Mouse (Mus musculus): ENCODE measurements around the gene Nrp2.
A peak's percentile ranks its signal among the peaks of the same experiment; 100 is the strongest.

Gene Nrp2

GRCm38 (mm10) chr1:62751011-62752006 lies 48.2 kb downstream of the Nrp2 start:
- DNase-seq (ENCODE audit: low spot score in 2 of 2) = peak; percentile 54 to 59

- DNase-seq (ENCODE audit: low spot score in 2 of 2) = no peak
Observed at GRCm38 (mm10) chr1:62752055-62752454, 49.0 kb downstream of the Nrp2 start.

- no peak for DNase-seq (ENCODE audit: low spot score in 2 of 2)
Observed at GRCm38 (mm10) chr1:62752661-62753333, 49.7 kb downstream of the Nrp2 start.

- DNase-seq (ENCODE audit: low spot score in 2 of 2) = no peak
Observed at GRCm38 (mm10) chr1:62754066-62754835, 51.2 kb downstream of the Nrp2 start.

GRCm38 (mm10) chr1:62760086-62760485 lies 57.0 kb downstream of the Nrp2 start:
- no peak for DNase-seq (ENCODE audit: low spot score in 2 of 2)

- DNase-seq (ENCODE audit: low spot score in 2 of 2) = no peak
Observed at GRCm38 (mm10) chr1:62760565-62760964, 57.5 kb downstream of the Nrp2 start.

- no peak for DNase-seq (ENCODE audit: low spot score in 2 of 2)
Observed at GRCm38 (mm10) chr1:62763779-62764178, 60.7 kb downstream of the Nrp2 start.

- no peak for DNase-seq (ENCODE audit: low spot score in 2 of 2)
Observed at GRCm38 (mm10) chr1:62765171-62765570, 62.1 kb downstream of the Nrp2 start.

GRCm38 (mm10) chr1:62766766-62767165 lies 63.7 kb downstream of the Nrp2 start:
- no peak for DNase-seq (ENCODE audit: low spot score in 2 of 2)

- no peak for DNase-seq (ENCODE audit: low spot score in 2 of 2)
Observed at GRCm38 (mm10) chr1:62767611-62768010, 64.5 kb downstream of the Nrp2 start.

- peak in 1 of 2 experiments; percentile 40 for DNase-seq (ENCODE audit: low spot score in 2 of 2)
Observed at GRCm38 (mm10) chr1:62770576-62770975, 67.5 kb downstream of the Nrp2 start.

- no peak for DNase-seq (ENCODE audit: low spot score in 2 of 2)
Observed at GRCm38 (mm10) chr1:62772391-62772790, 69.3 kb downstream of the Nrp2 start.

- no peak for DNase-seq (ENCODE audit: low spot score in 2 of 2)
Observed at GRCm38 (mm10) chr1:62773105-62773920, 70.2 kb downstream of the Nrp2 start.

- DNase-seq (ENCODE audit: low spot score in 2 of 2) = no peak
Observed at GRCm38 (mm10) chr1:62773921-62774191, 70.8 kb downstream of the Nrp2 start.

GRCm38 (mm10) chr1:62774288-62775218 lies 71.5 kb downstream of the Nrp2 start:
- DNase-seq (ENCODE audit: low spot score in 2 of 2) = no peak

GRCm38 (mm10) chr1:62777320-62778235 lies 74.5 kb downstream of the Nrp2 start:
- DNase-seq (ENCODE audit: low spot score in 2 of 2) = no peak

- no peak for DNase-seq (ENCODE audit: low spot score in 2 of 2)
Observed at GRCm38 (mm10) chr1:62778910-62779309, 75.8 kb downstream of the Nrp2 start.

GRCm38 (mm10) chr1:62780068-62780761 lies 77.1 kb downstream of the Nrp2 start:
- no peak for DNase-seq (ENCODE audit: low spot score in 2 of 2)

- DNase-seq (ENCODE audit: low spot score in 2 of 2) = no peak
Observed at GRCm38 (mm10) chr1:62782155-62782554, 79.1 kb downstream of the Nrp2 start.
